Mouse (Mus musculus) kidney, embryonic 15.5 days (tissue): ENCODE data around the gene Ankrd13c. TPM values are rescaled to one million over a fixed set of nuclear protein-coding genes. Genes with fewer than 3 reads are reported as not detected.

Experiments
- ATAC-seq: fragments of 200-750 bp; cut with Nextera tagmentation; replicated peaks from 2 replicates; pipeline ENCODE4 v1.8.0; 2017; ENCODE audit warnings: moderate TSS enrichment; ENCODE audit not compliant: low FRiP score
- H3K27ac ChIP-seq: fragments of 300-500 bp; sonication (generic); 2 replicates; pipeline ENCODE4 v1.5.1; 2015; ENCODE audit warnings: mild to moderate bottlenecking, inconsistent platforms
- H3K27me3 ChIP-seq: fragments of 300-500 bp; sonication (generic); 2 replicates; pipeline ENCODE4 v1.6.1; 2015; ENCODE audit warnings: inconsistent platforms
- H3K36me3 ChIP-seq: fragments of 300-500 bp; sonication (generic); 2 replicates; pipeline ENCODE4 v1.6.1; 2015; ENCODE audit warnings: inconsistent platforms
- H3K4me1 ChIP-seq: fragments of 300-500 bp; sonication (generic); 2 replicates; pipeline ENCODE4 v1.6.1; 2015; ENCODE audit warnings: inconsistent platforms
- H3K4me2 ChIP-seq: fragments of 300-500 bp; sonication (generic); 2 replicates; pipeline ENCODE4 v1.6.1; 2015; ENCODE audit warnings: moderate library complexity, mild to moderate bottlenecking, inconsistent platforms
- H3K4me3 ChIP-seq: fragments of 300-500 bp; sonication (generic); replicated peaks from 2 replicates; pipeline ENCODE4 v1.5.1; 2015; ENCODE audit warnings: mild to moderate bottlenecking, inconsistent platforms
- H3K9ac ChIP-seq: fragments of 300-500 bp; sonication (generic); 2 replicates; pipeline ENCODE4 v1.6.1; 2015; ENCODE audit warnings: mild to moderate bottlenecking, inconsistent platforms
- H3K9me3 ChIP-seq: fragments of 300-500 bp; sonication (generic); replicated peaks from 2 replicates; pipeline ENCODE4 v1.6.1; 2016; ENCODE audit warnings: inconsistent platforms
- WGBS: fragments of 180-500 bp; shearing (Covaris S2); methylation state at CpG from one replicate; pipeline ENCODE4 v1.1.7; 2015; ENCODE audit warnings: mixed read lengths; 5-methylcytosine and 5-hydroxymethylcytosine counted together
- polyA plus RNA-seq: library from polyadenylated mRNA; unstranded; fragments of >200 nt; fragmentation: Nextera tagmentation; extraction: Ambion mirVana; gene quantifications from 2 replicates; pipeline ENCODE4 v1.2.1, GENCODE M21; 2015

Gene Ankrd13c
- polyA plus RNA-seq, 1 experiment from 2014 or later = 25.3 TPM

DNA sequence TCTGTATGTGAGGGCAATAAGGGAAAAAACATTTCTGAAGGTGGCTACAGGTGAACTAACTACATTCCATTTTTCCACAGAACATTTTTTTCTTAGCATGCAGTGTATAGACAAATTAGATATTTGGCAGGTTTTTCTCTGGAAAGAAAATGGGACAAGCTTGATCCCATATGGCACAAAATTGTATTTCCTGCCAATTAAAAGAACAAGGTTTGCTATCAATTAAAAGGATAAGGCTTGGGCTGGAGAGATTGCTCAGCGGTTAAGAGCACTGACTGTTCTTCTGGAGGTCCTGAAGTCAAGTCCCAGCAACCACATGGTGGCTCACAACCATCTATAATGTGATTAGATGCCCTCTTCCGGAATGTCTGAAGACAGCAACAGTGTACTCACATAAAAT, 8.4 kb downstream of the Ankrd13c start:
- no peak overlapping the region for H3K27ac ChIP-seq
- peaks cover 9% of the 10 kb centered on the region; the same call in 1 of the 2 replicates for H3K36me3 ChIP-seq
- no peaks in the 10 kb centered on the region for H3K9me3 ChIP-seq
- H3K4me3 ChIP-seq = no peak overlapping the region
- H3K4me2 ChIP-seq = no peak overlapping the region
- H3K9ac ChIP-seq = no peak overlapping the region
- ATAC-seq = no peak
- WGBS = 87% methylated on average over 2 of the region's 2 CpGs
- H3K27me3 ChIP-seq = no peaks in the 10 kb centered on the region
- no peaks in the 10 kb centered on the region for H3K4me1 ChIP-seq

- H3K4me3 ChIP-seq = no peak overlapping the region
- no peak overlapping the region for H3K9ac ChIP-seq
- no peaks in the 10 kb centered on the region for H3K9me3 ChIP-seq
- H3K27me3 ChIP-seq = no peaks in the 10 kb centered on the region
- no peak for ATAC-seq
- no peaks in the 10 kb centered on the region for H3K4me1 ChIP-seq
- H3K4me2 ChIP-seq = no peak overlapping the region
- H3K36me3 ChIP-seq = peaks cover 7% of the 10 kb centered on the region; the same call in 1 of the 2 replicates
- no peak overlapping the region for H3K27ac ChIP-seq
- WGBS = 96% methylated on average over 3 of the region's 3 CpGs
Measured at GRCm38 (mm10) chr3:157956201-157956600, 9.2 kb downstream of the Ankrd13c start.

- Histone ChIP-seq H3K4me1 (no peaks in the 10 kb centered on the region), H3K4me2 (no peak overlapping the region), H3K27me3 (no peaks in the 10 kb centered on the region), H3K9me3 (no peaks in the 10 kb centered on the region), H3K9ac (no peak overlapping the region), H3K4me3 (no peak overlapping the region), H3K36me3 (peaks cover 3% of the 10 kb centered on the region; the same call in 1 of the 2 replicates), H3K27ac (no peak overlapping the region)
- ATAC-seq = no peak
Measured at GRCm38 (mm10) chr3:157957320-157957719, 10.3 kb downstream of the Ankrd13c start.

DNA sequence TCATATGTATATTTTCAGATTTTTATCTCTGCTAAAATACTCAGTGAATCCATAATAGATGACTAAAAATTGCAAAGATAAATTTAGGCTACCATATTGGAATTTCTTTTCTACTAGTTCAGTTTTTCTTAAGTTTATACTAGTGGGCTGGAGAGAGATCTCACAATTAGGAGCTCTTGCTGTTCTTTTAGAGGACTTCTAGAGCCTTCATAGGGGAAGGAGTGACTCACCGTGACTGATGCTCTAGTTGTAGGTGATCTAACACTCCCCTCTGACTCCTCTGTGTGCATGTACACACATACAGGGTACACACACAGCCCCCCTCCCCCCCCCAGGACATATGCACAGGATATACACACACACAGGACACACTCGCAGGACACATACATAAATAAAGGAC, 24.1 kb downstream of the Ankrd13c start:
- no peak overlapping the region for H3K4me2 ChIP-seq
- 98% methylated on average over 2 of the region's 2 CpGs for WGBS
- ATAC-seq = no peak

DNA sequence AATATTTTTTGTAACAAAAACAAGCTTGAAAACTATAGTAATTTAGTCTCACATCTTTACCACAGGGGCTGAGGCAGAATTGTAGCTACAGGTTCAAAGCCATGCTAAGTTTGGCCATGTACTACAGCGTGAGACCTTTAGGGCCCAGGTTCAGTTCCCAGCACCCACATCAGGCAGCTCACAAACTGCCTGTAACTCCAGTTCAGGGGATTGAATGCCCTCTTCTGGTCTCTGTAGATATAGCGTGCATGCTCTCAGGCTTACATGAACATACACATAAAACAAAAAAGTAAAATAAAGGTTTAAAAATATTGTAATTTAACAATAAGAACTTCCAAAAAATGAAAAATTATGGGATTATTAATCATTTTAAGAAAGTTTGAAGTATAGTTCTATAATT, 26.2 kb downstream of the Ankrd13c start:
- H3K27ac ChIP-seq = no peak overlapping the region
- H3K4me2 ChIP-seq = no peak overlapping the region
- H3K27me3 ChIP-seq = no peaks in the 10 kb centered on the region
- no peak for ATAC-seq
- H3K9ac ChIP-seq = no peak overlapping the region
- peaks cover 23% of the 10 kb centered on the region for H3K36me3 ChIP-seq
- H3K4me3 ChIP-seq = no peak overlapping the region
- no peaks in the 10 kb centered on the region for H3K4me1 ChIP-seq
- 99% methylated on average over 2 of the region's 2 CpGs for WGBS
- no peaks in the 10 kb centered on the region for H3K9me3 ChIP-seq

More for the DNA sequence above, 24.1 kb downstream of the Ankrd13c start:
- no peak overlapping the region for H3K27ac ChIP-seq
- no peaks in the 10 kb centered on the region for H3K4me1 ChIP-seq
- no peaks in the 10 kb centered on the region for H3K27me3 ChIP-seq
- no peak overlapping the region for H3K4me3 ChIP-seq
- H3K9ac ChIP-seq = no peak overlapping the region
- H3K36me3 ChIP-seq = peaks cover 16% of the 10 kb centered on the region
- H3K9me3 ChIP-seq = no peaks in the 10 kb centered on the region

- H3K27ac ChIP-seq = no peak overlapping the region
- H3K4me2 ChIP-seq = no peak overlapping the region
- H3K9ac ChIP-seq = no peak overlapping the region
- ATAC-seq = peak; percentile 64; the same call in 1 of the 2 replicates
- no peaks in the 10 kb centered on the region for H3K27me3 ChIP-seq
- no peaks in the 10 kb centered on the region for H3K4me1 ChIP-seq
- peaks cover 32% of the 10 kb centered on the region for H3K36me3 ChIP-seq
- no peaks in the 10 kb centered on the region for H3K9me3 ChIP-seq
- no peak overlapping the region for H3K4me3 ChIP-seq
Measured at GRCm38 (mm10) chr3:157979619-157980018, 32.6 kb downstream of the Ankrd13c start.

DNA sequence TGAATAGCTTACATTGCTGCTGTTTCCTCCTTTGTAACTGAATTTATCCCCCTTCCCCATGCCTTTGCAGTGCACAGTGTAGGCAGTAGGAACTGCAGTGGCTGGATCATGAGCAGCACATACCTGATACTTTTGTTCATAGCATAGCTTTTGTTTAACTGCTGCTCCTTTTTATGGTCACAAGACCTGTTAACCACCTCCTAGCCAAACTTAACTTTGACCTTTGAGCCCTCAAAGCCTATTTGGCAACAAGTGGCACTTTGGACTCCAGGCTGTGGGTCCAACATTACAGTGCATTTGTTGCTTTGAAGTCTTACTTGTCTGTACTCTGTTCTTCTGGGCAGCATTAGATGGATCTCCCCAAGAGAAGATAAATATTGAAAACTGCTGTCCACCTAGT, 46.3 kb downstream of the Ankrd13c start:
- H3K9ac ChIP-seq = no peak overlapping the region
- H3K4me1 ChIP-seq = no peaks in the 10 kb centered on the region
- H3K4me2 ChIP-seq = no peak overlapping the region
- ATAC-seq = peak; percentile 49; the same call in 1 of the 2 replicates
- H3K9me3 ChIP-seq = no peaks in the 10 kb centered on the region
- no peaks in the 10 kb centered on the region for H3K27me3 ChIP-seq
- no peak overlapping the region for H3K4me3 ChIP-seq
- no peak overlapping the region for H3K27ac ChIP-seq
- H3K36me3 ChIP-seq = peaks cover 56% of the 10 kb centered on the region

GRCm38 (mm10) chr3:157995726-157996125, 48.7 kb downstream of the Ankrd13c start:
- 86% methylated on average over 2 of the region's 2 CpGs for WGBS
- H3K27ac ChIP-seq = no peak overlapping the region
- no peak for ATAC-seq

DNA sequence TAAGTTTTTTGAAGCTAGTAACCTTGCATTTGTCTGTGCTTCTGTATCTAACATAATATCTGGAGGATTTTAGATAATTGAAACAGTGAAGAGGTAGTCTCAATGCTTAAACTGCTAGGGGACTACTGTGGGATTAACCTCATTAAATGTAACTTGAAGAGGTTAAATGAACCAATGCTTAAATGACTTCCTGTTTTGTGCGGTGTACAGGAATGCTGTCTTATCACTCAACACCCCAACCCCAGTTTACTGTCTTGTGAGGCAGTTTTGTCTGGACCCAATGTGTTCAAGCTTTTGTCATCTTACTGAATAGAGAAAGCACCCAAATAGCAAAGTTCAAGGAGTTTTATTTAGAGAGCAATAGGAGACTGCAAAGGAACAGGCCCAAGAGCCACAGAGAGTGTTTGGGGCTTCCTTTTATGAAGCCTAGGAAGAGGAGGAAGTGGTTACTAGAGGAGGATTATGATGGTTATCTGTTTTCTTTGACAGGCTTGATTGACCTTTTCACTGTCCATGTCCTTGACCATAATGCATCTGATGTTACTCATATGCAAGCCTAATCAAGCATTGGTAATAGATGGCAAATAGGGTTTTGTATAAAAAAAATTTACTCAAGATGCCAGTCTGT, 51.8 kb downstream of the Ankrd13c start:
- WGBS = 37% methylated on average over 1 of the region's 1 CpGs

More at GRCm38 (mm10) chr3:157995726-157996125, 48.7 kb downstream of the Ankrd13c start:
- H3K4me3 ChIP-seq = no peak overlapping the region
- no peaks in the 10 kb centered on the region for H3K27me3 ChIP-seq
- H3K4me1 ChIP-seq = no peaks in the 10 kb centered on the region
- no peaks in the 10 kb centered on the region for H3K9me3 ChIP-seq
- H3K4me2 ChIP-seq = no peak overlapping the region
- peaks cover 44% of the 10 kb centered on the region for H3K36me3 ChIP-seq
- no peak overlapping the region for H3K9ac ChIP-seq

DNA sequence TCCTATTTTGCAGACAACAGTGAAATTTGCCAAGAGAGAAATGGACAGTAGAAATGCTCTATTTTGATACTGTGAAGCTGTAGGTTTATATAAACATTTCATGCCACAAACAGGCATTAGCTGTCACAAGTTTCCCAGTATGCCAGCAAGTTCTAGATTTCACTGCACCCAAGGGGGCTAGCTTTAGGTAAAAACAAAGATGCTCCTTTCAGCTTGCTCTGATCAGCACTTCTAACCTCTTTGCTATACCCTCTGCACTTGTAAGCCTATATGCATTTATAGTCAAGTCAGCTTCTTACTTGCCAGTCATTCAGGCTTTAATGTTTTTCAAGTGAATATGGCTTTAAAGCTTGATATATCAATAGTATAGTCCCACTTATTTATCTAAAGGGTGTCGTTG, 61.6 kb downstream of the Ankrd13c start:
- peaks cover 83% of the 10 kb centered on the region for H3K36me3 ChIP-seq
- H3K9ac ChIP-seq = no peak overlapping the region
- no peak for ATAC-seq
- no peak overlapping the region for H3K4me3 ChIP-seq
- no peaks in the 10 kb centered on the region for H3K9me3 ChIP-seq
- 64% methylated on average over 1 of the region's 1 CpGs for WGBS
- H3K27me3 ChIP-seq = no peaks in the 10 kb centered on the region
- no peak overlapping the region for H3K27ac ChIP-seq
- no peak overlapping the region for H3K4me2 ChIP-seq
- H3K4me1 ChIP-seq = no peaks in the 10 kb centered on the region

More for the DNA sequence above, 51.8 kb downstream of the Ankrd13c start:
- Histone ChIP-seq H3K4me3 (no peak overlapping the region), H3K9me3 (no peaks in the 10 kb centered on the region), H3K4me2 (no peak overlapping the region), H3K27me3 (no peaks in the 10 kb centered on the region), H3K4me1 (no peaks in the 10 kb centered on the region), H3K36me3 (peaks cover 53% of the 10 kb centered on the region), H3K27ac (no peak overlapping the region), H3K9ac (no peak overlapping the region)
- no peak for ATAC-seq

DNA sequence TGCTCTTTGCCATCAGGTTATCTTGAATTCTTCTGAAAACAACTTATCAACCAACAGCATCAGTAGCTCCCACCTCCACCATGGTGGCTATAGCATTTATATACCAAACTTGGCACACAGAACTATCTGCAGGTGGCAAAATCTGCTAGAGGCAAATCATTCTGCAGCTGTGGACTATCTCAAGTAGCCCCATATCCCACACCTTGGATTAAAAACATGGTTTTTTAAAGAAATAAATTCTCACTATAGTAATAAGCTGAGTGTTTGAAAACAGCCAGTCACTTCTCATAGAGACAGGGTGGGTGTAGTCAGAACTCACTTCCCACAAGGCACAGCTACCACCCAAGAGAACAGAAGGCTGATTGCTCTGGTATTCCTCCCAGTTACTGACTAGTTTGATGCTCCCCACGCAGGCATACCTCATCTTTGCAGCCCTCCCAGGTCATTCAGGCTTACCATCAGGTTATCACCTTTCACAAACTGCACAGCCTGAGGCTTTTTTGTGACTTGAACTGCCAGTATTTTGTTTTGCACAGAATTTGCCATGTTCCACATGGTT, 62.8 kb downstream of the Ankrd13c start:
- peaks cover 84% of the 10 kb centered on the region for H3K36me3 ChIP-seq
- no peaks in the 10 kb centered on the region for H3K4me1 ChIP-seq
- no peak overlapping the region for H3K9ac ChIP-seq
- H3K4me3 ChIP-seq = no peak overlapping the region
- no peak overlapping the region for H3K27ac ChIP-seq
- no peaks in the 10 kb centered on the region for H3K9me3 ChIP-seq
- no peaks in the 10 kb centered on the region for H3K27me3 ChIP-seq
- H3K4me2 ChIP-seq = no peak overlapping the region
- 0 out of 2 replicates have a peak, but pooled peaks have one; percentile 37 for ATAC-seq
- 40% methylated on average over 1 of the region's 1 CpGs for WGBS

DNA sequence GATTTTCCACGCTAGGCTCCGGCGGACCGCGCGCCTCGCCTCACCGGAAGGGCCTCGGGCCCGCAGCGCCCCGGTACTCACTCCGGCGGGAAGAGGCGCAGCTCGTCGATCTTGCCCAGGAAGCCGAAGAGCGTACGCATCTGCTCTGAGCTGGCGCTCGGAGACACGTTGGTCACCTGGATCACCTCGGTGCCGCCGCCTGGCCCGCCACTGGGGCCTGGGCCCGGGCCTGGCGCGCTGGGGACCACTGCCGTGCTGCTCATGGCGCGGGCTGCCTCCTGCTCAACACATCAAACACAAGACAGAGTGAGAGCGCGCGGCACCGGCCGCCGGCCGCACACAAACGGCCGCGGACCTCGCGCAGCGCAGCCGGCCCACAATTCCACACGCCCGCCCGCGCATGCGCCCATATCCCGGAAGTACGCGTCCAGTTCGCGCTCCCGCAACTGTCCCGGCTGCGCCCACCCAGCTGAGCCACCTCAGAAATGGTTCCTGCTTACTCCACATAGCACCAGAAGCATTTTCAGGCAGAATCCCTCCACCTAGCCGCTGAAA, 84.4 kb downstream of the Ankrd13c start:
- 0% methylated on average over 61 of the region's 61 CpGs for WGBS
- Histone ChIP-seq H3K9me3 (no peaks in the 10 kb centered on the region), H3K4me3 (peak overlapping the region; percentile 96), H3K9ac (peak overlapping the region; percentile 97), H3K27me3 (no peaks in the 10 kb centered on the region), H3K4me2 (peak overlapping the region; percentile 76), H3K4me1 (peaks cover 16% of the 10 kb centered on the region), H3K36me3 (peaks cover 15% of the 10 kb centered on the region), H3K27ac (peak overlapping the region; percentile 99)
- ATAC-seq = peak; percentile 94
